Mouse (Mus musculus) hindbrain, embryonic 11.5 days (tissue): Measurements from ENCODE around the gene Rnf13. TPM values are rescaled to one million over a fixed set of nuclear protein-coding genes. Genes with fewer than 3 reads are reported as not detected.
A peak's percentile ranks its signal among the peaks of the same experiment; 100 is the strongest.

Experiments
- ATAC-seq: fragments of 200-750 bp; cut with Nextera tagmentation; 2 replicates; pipeline ENCODE4 v1.8.0; 2017; ENCODE audit warnings: mild to moderate bottlenecking, moderate TSS enrichment, moderate library complexity; ENCODE audit not compliant: low FRiP score
- DNase-seq: peaks from one replicate; pipeline ENCODE4 v3.0.0-alpha.2; 2015; ENCODE audit warnings: low spot score
- H3K27ac ChIP-seq: fragments of 300-500 bp; sonication (generic); 2 replicates; pipeline ENCODE4 v1.5.1; 2014; ENCODE audit warnings: mild to moderate bottlenecking, low read depth, low read length
- H3K27me3 ChIP-seq: fragments of 300-500 bp; sonication (generic); 2 replicates; pipeline ENCODE4 v1.6.1; 2014; ENCODE audit warnings: mild to moderate bottlenecking, low read length, moderate library complexity, mixed read lengths; ENCODE audit not compliant: control insufficient read depth, insufficient read depth
- H3K36me3 ChIP-seq: fragments of 300-500 bp; sonication (generic); 2 replicates; pipeline ENCODE4 v1.6.1; 2014; ENCODE audit warnings: mild to moderate bottlenecking, low read length, moderate library complexity, mixed read lengths; ENCODE audit not compliant: control insufficient read depth, insufficient read depth
- H3K4me1 ChIP-seq: fragments of 300-500 bp; sonication (generic); replicated peaks from 2 replicates; pipeline ENCODE4 v1.6.1; 2014; ENCODE audit warnings: low read length, mixed read lengths; ENCODE audit not compliant: control insufficient read depth, insufficient read depth
- H3K4me2 ChIP-seq: fragments of 300-500 bp; sonication (generic); replicated peaks from 2 replicates; pipeline ENCODE4 v1.6.1; 2014; ENCODE audit warnings: mild to moderate bottlenecking, low read depth, low read length
- H3K4me3 ChIP-seq: fragments of 300-500 bp; sonication (generic); 2 replicates; pipeline ENCODE4 v1.5.1; 2014; ENCODE audit warnings: low read depth, low read length
- H3K9ac ChIP-seq: fragments of 300-500 bp; sonication (generic); 2 replicates; pipeline ENCODE4 v1.6.1; 2014; ENCODE audit warnings: low read depth, low read length
- H3K9me3 ChIP-seq: fragments of 300-500 bp; sonication (generic); 2 replicates; pipeline ENCODE4 v1.6.1; 2016; ENCODE audit warnings: low read length; ENCODE audit not compliant: control insufficient read depth
- WGBS: fragments of 180-500 bp; shearing (Covaris S2); extraction: QIAGEN DNeasy Blood & Tissue Kit; methylation state at CpG from one replicate; pipeline ENCODE4 v1.1.7; 2014; 5-methylcytosine and 5-hydroxymethylcytosine counted together
- polyA plus RNA-seq: library from polyadenylated mRNA; unstranded; fragments of >200 nt; fragmentation: Nextera tagmentation; extraction: Ambion mirVana; gene quantifications from 2 replicates; pipeline ENCODE4 v1.2.1, GENCODE M21; 2014

The Rnf13 gene
- polyA plus RNA-seq, 1 experiment from 2014 or later = 58.3 TPM

- H3K4me3 ChIP-seq = no peak overlapping the region
- no peaks in the 10 kb centered on the region for H3K9me3 ChIP-seq
- no peak overlapping the region for H3K4me2 ChIP-seq
- no peak for ATAC-seq
- no peaks in the 10 kb centered on the region for H3K27me3 ChIP-seq
- H3K27ac ChIP-seq = no peak overlapping the region
- no peak for DNase-seq
- 87% methylated on average over 3 of the region's 3 CpGs for WGBS
- H3K36me3 ChIP-seq = no peaks in the 10 kb centered on the region
- H3K4me1 ChIP-seq = no peaks in the 10 kb centered on the region
- no peak overlapping the region for H3K9ac ChIP-seq
These were observed 90.0 kb downstream of the Rnf13 start for GRCm38 (mm10) chr3:57825866-57826265.

GRCm38 (mm10) chr3:57833585-57833984, 97.7 kb downstream of the Rnf13 start:
- H3K9ac ChIP-seq = no peak overlapping the region
- H3K27ac ChIP-seq = no peak overlapping the region
- H3K36me3 ChIP-seq = no peaks in the 10 kb centered on the region
- no peak overlapping the region for H3K4me3 ChIP-seq
- H3K27me3 ChIP-seq = no peaks in the 10 kb centered on the region
- WGBS = 91% methylated on average over 11 of the region's 11 CpGs
- H3K4me2 ChIP-seq = no peak overlapping the region
- no peak for DNase-seq
- no peaks in the 10 kb centered on the region for H3K9me3 ChIP-seq
- ATAC-seq = no peak
- no peaks in the 10 kb centered on the region for H3K4me1 ChIP-seq

GRCm38 (mm10) chr3:57836911-57837310, 101.0 kb downstream of the Rnf13 start:
- no peaks in the 10 kb centered on the region for H3K36me3 ChIP-seq
- no peaks in the 10 kb centered on the region for H3K27me3 ChIP-seq
- no peak overlapping the region for H3K27ac ChIP-seq
- no peak overlapping the region for H3K4me2 ChIP-seq
- 95% methylated on average over 4 of the region's 4 CpGs for WGBS
- ATAC-seq (no peak), DNase-seq (no peak)
- no peaks in the 10 kb centered on the region for H3K9me3 ChIP-seq
- no peaks in the 10 kb centered on the region for H3K4me1 ChIP-seq
- no peak overlapping the region for H3K4me3 ChIP-seq
- no peak overlapping the region for H3K9ac ChIP-seq

GRCm38 (mm10) chr3:57843775-57844174, 107.9 kb downstream of the Rnf13 start:
- ATAC-seq = no peak
- no peak overlapping the region for H3K4me2 ChIP-seq
- H3K4me3 ChIP-seq = no peak overlapping the region
- no peak overlapping the region for H3K9ac ChIP-seq
- H3K27me3 ChIP-seq = no peaks in the 10 kb centered on the region
- no peaks in the 10 kb centered on the region for H3K9me3 ChIP-seq
- H3K4me1 ChIP-seq = no peaks in the 10 kb centered on the region
- DNase-seq = peak; percentile 38
- peaks cover 3% of the 10 kb centered on the region for H3K36me3 ChIP-seq
- no peak overlapping the region for H3K27ac ChIP-seq

GRCm38 (mm10) chr3:57845786-57846661, 110.2 kb downstream of the Rnf13 start:
- no peaks in the 10 kb centered on the region for H3K9me3 ChIP-seq
- H3K27me3 ChIP-seq = no peaks in the 10 kb centered on the region
- peak overlapping the region; percentile 99 for H3K27ac ChIP-seq
- peak; percentile 56 for DNase-seq
- H3K4me2 ChIP-seq = peak overlapping the region; percentile 70
- peak overlapping the region; percentile 82 for H3K9ac ChIP-seq
- peaks cover 3% of the 10 kb centered on the region for H3K36me3 ChIP-seq
- no peaks in the 10 kb centered on the region for H3K4me1 ChIP-seq
- ATAC-seq = no peak
- WGBS = 12% methylated on average over 11 of the region's 11 CpGs
- peak overlapping the region; percentile 77 for H3K4me3 ChIP-seq

GRCm38 (mm10) chr3:57846662-57846911, 110.7 kb downstream of the Rnf13 start:
- H3K9me3 ChIP-seq = no peaks in the 10 kb centered on the region
- peak overlapping the region; percentile 82 for H3K9ac ChIP-seq
- peak overlapping the region; percentile 70 for H3K4me2 ChIP-seq
- H3K4me1 ChIP-seq = no peaks in the 10 kb centered on the region
- DNase-seq (no peak), ATAC-seq (peak; percentile 3; the same call in 1 of the 2 replicates)
- H3K4me3 ChIP-seq = peak overlapping the region; percentile 77
- WGBS = under 1% methylated on average over 9 of the region's 9 CpGs
- peak overlapping the region; percentile 99 for H3K27ac ChIP-seq
- H3K36me3 ChIP-seq = peaks cover 3% of the 10 kb centered on the region
- H3K27me3 ChIP-seq = no peaks in the 10 kb centered on the region

- no peaks in the 10 kb centered on the region for H3K9me3 ChIP-seq
- peaks cover 3% of the 10 kb centered on the region for H3K36me3 ChIP-seq
- H3K9ac ChIP-seq = peak overlapping the region; percentile 82
- ATAC-seq (peak; percentile 85), DNase-seq (peak; percentile 74)
- H3K4me3 ChIP-seq = peak overlapping the region; percentile 77
- H3K4me2 ChIP-seq = peak overlapping the region; percentile 70
- H3K27ac ChIP-seq = peak overlapping the region; percentile 99
- no peaks in the 10 kb centered on the region for H3K4me1 ChIP-seq
- under 1% methylated on average over 46 of the region's 104 CpGs for WGBS
- no peaks in the 10 kb centered on the region for H3K27me3 ChIP-seq
These were observed 111.3 kb downstream of the Rnf13 start for GRCm38 (mm10) chr3:57846912-57847759.

GRCm38 (mm10) chr3:57847760-57848185, 111.9 kb downstream of the Rnf13 start, which contains the start of gene Pfn2:
TSS of gene Pfn2 (minus strand) at chr3:57848079.
- under 1% methylated on average over 26 of the region's 52 CpGs for WGBS
- Histone ChIP-seq H3K27ac (peak within 1 kb of the TSS; percentile 99), H3K36me3 (no peaks in the 10 kb centered on the region; the same call in none of the 2 replicates), H3K27me3 (no peaks in the 10 kb centered on the region), H3K9ac (peak within 1 kb of the TSS; percentile 82), H3K4me3 (peak within 1 kb of the TSS; percentile 77), H3K4me1 (no peaks in the 10 kb centered on the region), H3K9me3 (no peaks in the 10 kb centered on the region), H3K4me2 (peak within 1 kb of the TSS; percentile 70)
- ATAC-seq (peak; percentile 91), DNase-seq (peak; percentile 93)
